Mouse (Mus musculus) C2C12 (cell line): ENCODE results near the gene Naxd. TPM values are rescaled to one million over a fixed set of nuclear protein-coding genes. Genes with fewer than 3 reads are reported as not detected.
"Not testable (repeated sequence)": the region's sequence is repeated elsewhere in the genome, so short reads cannot be mapped to it uniquely, and the experiment has no call there.

Experiments used
- H3K27me3 ChIP-seq: one replicate; pipeline ENCODE4 v1.6.1; 2011; ENCODE audit not compliant: control insufficient read depth, insufficient read depth, insufficient read length
- H3K36me3 ChIP-seq: one replicate; pipeline ENCODE4 v1.6.1; 2011; ENCODE audit not compliant: control insufficient read depth, insufficient read depth
- H3K4me3 ChIP-seq: one replicate; pipeline ENCODE4 v1.5.1; 2011; ENCODE audit warnings: mild to moderate bottlenecking, control low read depth; ENCODE audit not compliant: poor library complexity, insufficient read depth, severe bottlenecking
- H3K79me2 ChIP-seq: one replicate; pipeline ENCODE4 v1.6.1; 2011; ENCODE audit not compliant: control insufficient read depth, insufficient read depth
- H3K79me3 ChIP-seq: one replicate; pipeline ENCODE4 v1.6.1; 2011; ENCODE audit warnings: low read depth, control low read depth
- H3ac ChIP-seq: one replicate; pipeline ENCODE3; 2011; ENCODE audit warnings: low read depth; ENCODE audit not compliant: control insufficient read depth, insufficient read length
- CEBPB ChIP-seq: IDR thresholded peaks from one replicate; pipeline ENCODE4 v1.6.1; 2011; ENCODE audit warnings: low read depth, mild to moderate bottlenecking, control low read depth, moderate library complexity
- CTCF ChIP-seq: IDR thresholded peaks from one replicate; pipeline ENCODE4 v1.5.1; 2011; ENCODE audit not compliant: control insufficient read depth, insufficient read depth, insufficient read length
- FOSL1 ChIP-seq: IDR thresholded peaks from one replicate; pipeline ENCODE4 v1.8.0; 2011; ENCODE audit warnings: mild to moderate bottlenecking, low read length; ENCODE audit not compliant: poor library complexity, insufficient read depth, severe bottlenecking
- MAX ChIP-seq: IDR thresholded peaks from one replicate; pipeline ENCODE4 v1.6.1; 2011; ENCODE audit warnings: mild to moderate bottlenecking, control low read depth
- MYOD1 ChIP-seq: IDR thresholded peaks from one replicate; pipeline ENCODE4 v1.6.1; 2011; ENCODE audit warnings: low read depth; ENCODE audit not compliant: control insufficient read depth, insufficient read length
- MYOG ChIP-seq: IDR thresholded peaks from one replicate; pipeline ENCODE4 v1.6.1; 2011; ENCODE audit not compliant: control insufficient read depth, insufficient read length; ENCODE audit errors: extremely low read depth
- USF1 ChIP-seq: IDR thresholded peaks from one replicate; pipeline ENCODE4 v1.6.1; 2011; ENCODE audit warnings: low read depth, mild to moderate bottlenecking, control low read depth, moderate library complexity
- polyA plus RNA-seq: library from polyadenylated mRNA; unstranded; fragments of >200 nt; fragmentation: generic; extraction: Trizol; gene quantifications from one replicate; pipeline ENCODE4 v1.2.1, GENCODE M21; 2012; ENCODE audit warnings: missing spikeins

Naxd gene
- polyA plus RNA-seq, 1 experiment: 51.0 TPM

DNA sequence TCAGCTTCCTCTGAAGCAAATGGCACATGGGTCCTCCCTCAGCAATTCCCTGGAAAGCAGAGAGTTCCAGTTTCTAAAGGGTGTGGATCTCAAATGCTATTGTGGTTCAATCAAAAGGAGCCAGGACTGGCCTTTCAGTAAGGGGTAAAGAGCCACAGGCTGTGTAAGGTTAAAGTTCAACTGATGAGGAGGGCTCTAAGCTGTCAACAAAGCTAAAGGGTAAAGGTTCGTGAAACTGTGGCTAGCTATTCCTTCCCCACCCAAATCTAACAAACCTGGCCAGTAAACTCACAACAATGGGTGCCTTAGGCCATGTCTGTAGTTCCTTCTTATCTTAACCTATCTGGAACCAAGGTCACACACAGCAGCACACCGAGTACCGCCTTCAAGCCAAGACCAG lies 15.4 kb upstream of the Naxd start:
- no peak for TF ChIP-seq CTCF
- TF ChIP-seq MYOD1: no peak
- no peak for TF ChIP-seq MYOG
- Histone ChIP-seq H3K79me2 (no peaks in the 10 kb centered on the region), H3K36me3 (no peaks in the 10 kb centered on the region), H3K4me3 (no peak overlapping the region), H3K27me3 (no peaks in the 10 kb centered on the region), H3ac (no peak overlapping the region), H3K79me3 (no peaks in the 10 kb centered on the region)

- no peaks in the 10 kb centered on the region for H3K27me3 ChIP-seq
- H3K79me3 ChIP-seq: no peaks in the 10 kb centered on the region
- H3K36me3 ChIP-seq: no peaks in the 10 kb centered on the region
- TF ChIP-seq CEBPB (no peak), CTCF (no peak), FOSL1 (no peak), MYOG (no peak), MYOD1 (no peak), MAX (no peak), USF1 (no peak)
- no peaks in the 10 kb centered on the region for H3K79me2 ChIP-seq
- H3ac ChIP-seq: no peak overlapping the region
- H3K4me3 ChIP-seq: no peak overlapping the region
These were observed 14.8 kb upstream of the Naxd start for GRCm38 (mm10) chr8:11482537-11482936.

- H3K4me3 ChIP-seq: no peak overlapping the region
- no peak overlapping the region for H3ac ChIP-seq
- TF ChIP-seq CTCF: peak; percentile 41
- TF ChIP-seq CEBPB: no peak
- no peaks in the 10 kb centered on the region for H3K79me2 ChIP-seq
- no peaks in the 10 kb centered on the region for H3K79me3 ChIP-seq
- H3K36me3 ChIP-seq: no peaks in the 10 kb centered on the region
- peaks cover 15% of the 10 kb centered on the region for H3K27me3 ChIP-seq
These were observed 11.2 kb upstream of the Naxd start for GRCm38 (mm10) chr8:11486142-11486541.

- TF ChIP-seq MAX (no peak), MYOG (no peak), MYOD1 (no peak), FOSL1 (no peak), CTCF (no peak), USF1 (no peak), CEBPB (no peak)
These were observed 10.1 kb upstream of the Naxd start for GRCm38 (mm10) chr8:11487229-11487628.

GRCm38 (mm10) chr8:11492340-11492739 lies 5.0 kb upstream of the Naxd start:
- not testable (repeated sequence) for H3ac ChIP-seq, H3K79me2 ChIP-seq, H3K4me3 ChIP-seq, H3K36me3 ChIP-seq, H3K79me3 ChIP-seq
- peaks cover 19% of the 10 kb centered on the region for H3K27me3 ChIP-seq

More at GRCm38 (mm10) chr8:11487229-11487628, 10.1 kb upstream of the Naxd start:
- peaks cover 19% of the 10 kb centered on the region for H3K27me3 ChIP-seq
- no peaks in the 10 kb centered on the region for H3K79me3 ChIP-seq
- no peaks in the 10 kb centered on the region for H3K36me3 ChIP-seq
- no peak overlapping the region for H3K4me3 ChIP-seq
- no peak overlapping the region for H3ac ChIP-seq
- H3K79me2 ChIP-seq: no peaks in the 10 kb centered on the region

GRCm38 (mm10) chr8:11498281-11498680 lies 975 bp downstream of the Naxd start:
- H3K79me2 ChIP-seq: peaks cover 50% of the 10 kb centered on the region
- H3K27me3 ChIP-seq: no peaks in the 10 kb centered on the region
- peaks cover 35% of the 10 kb centered on the region for H3K79me3 ChIP-seq
- TF ChIP-seq MAX (no peak), CTCF (no peak), FOSL1 (no peak), CEBPB (no peak), USF1 (no peak), MYOG (no peak), MYOD1 (no peak)
- H3K36me3 ChIP-seq: peaks cover 7% of the 10 kb centered on the region
- peak overlapping the region; percentile 86 for H3K4me3 ChIP-seq
- no peak overlapping the region for H3ac ChIP-seq
